Mouse (Mus musculus) layer of hippocampus, postnatal 14 days (tissue): ENCODE data around the gene Rab12. TPM values are rescaled to one million over a fixed set of nuclear protein-coding genes. Genes with fewer than 3 reads are reported as not detected.
A peak's percentile ranks its signal among the peaks of the same experiment; 100 is the strongest.

Experiments
- DNase-seq, 2 experiments: peaks; one replicate each; pipeline ENCODE4 v3.0.0; 2021 to 2022; ENCODE audit warnings: low spot score in 2 of 2, mixed read lengths in 1 of 2
- total RNA-seq, 2 experiments: library from RNA; stranded (reverse); gene quantifications; 2 replicates each; pipeline ENCODE4 v1.2.3; 2021

Rab12 gene
- total RNA-seq, 2 experiments from 2014 or later: 121 to 126 TPM

GRCm38 (mm10) chr17:66503466-66503865 is 16.1 kb downstream of the Rab12 start:
- no peak for DNase-seq

- DNase-seq: no peak
Observed at GRCm38 (mm10) chr17:66502865-66503264, 16.7 kb downstream of the Rab12 start.

- no peak for DNase-seq
Observed at GRCm38 (mm10) chr17:66498598-66498997, 20.9 kb downstream of the Rab12 start.

GRCm38 (mm10) chr17:66496589-66496988 is 22.9 kb downstream of the Rab12 start:
- DNase-seq: no peak

GRCm38 (mm10) chr17:66490022-66490601 is 29.4 kb downstream of the Rab12 start:
- DNase-seq: peak; percentile 61 to 73

- DNase-seq: no peak
Observed at GRCm38 (mm10) chr17:66486576-66486975, 33.0 kb downstream of the Rab12 start.

GRCm38 (mm10) chr17:66485742-66486141 is 33.8 kb downstream of the Rab12 start:
- peak; percentile 71 to 72 for DNase-seq

- no peak for DNase-seq
Observed at GRCm38 (mm10) chr17:66484965-66485364, 34.6 kb downstream of the Rab12 start.

- no peak for DNase-seq
Observed at GRCm38 (mm10) chr17:66483651-66484454, 35.7 kb downstream of the Rab12 start.

- no peak for DNase-seq
Observed at GRCm38 (mm10) chr17:66481295-66481694, 38.2 kb downstream of the Rab12 start.

- DNase-seq: no peak
Observed at GRCm38 (mm10) chr17:66480491-66481278, 38.8 kb downstream of the Rab12 start.

GRCm38 (mm10) chr17:66479813-66480490 is 39.6 kb downstream of the Rab12 start:
- DNase-seq: no peak

GRCm38 (mm10) chr17:66479311-66479710 is 40.2 kb downstream of the Rab12 start:
- DNase-seq: peak in 1 of 2 experiments; percentile 11

GRCm38 (mm10) chr17:66473205-66473604 is 46.3 kb downstream of the Rab12 start:
- DNase-seq: no peak

GRCm38 (mm10) chr17:66471775-66472174 is 47.8 kb downstream of the Rab12 start:
- DNase-seq: no peak

- DNase-seq: no peak
Observed at GRCm38 (mm10) chr17:66471252-66471651, 48.3 kb downstream of the Rab12 start.

- no peak for DNase-seq
Observed at GRCm38 (mm10) chr17:66470020-66470419, 49.5 kb downstream of the Rab12 start.

- DNase-seq: no peak
Observed at GRCm38 (mm10) chr17:66457278-66457677, 62.3 kb downstream of the Rab12 start.

- DNase-seq: peak; percentile 80 to 88
Observed at GRCm38 (mm10) chr17:66451143-66451542, 68.4 kb downstream of the Rab12 start.

GRCm38 (mm10) chr17:66450526-66451070 is 68.9 kb downstream of the Rab12 start:
- DNase-seq: no peak
